Mouse (Mus musculus) embryonic facial prominence, embryonic 14.5 days (tissue): ENCODE measurements around the gene Mrpl44. TPM values are rescaled to one million over a fixed set of nuclear protein-coding genes. Genes with fewer than 3 reads are reported as not detected.
A peak's percentile ranks its signal among the peaks of the same experiment; 100 is the strongest.

Experiments
- ATAC-seq: fragments of 200-750 bp; cut with Nextera tagmentation; 2 replicates; pipeline ENCODE4 v1.8.0; 2017; ENCODE audit warnings: low read depth, moderate number of reproducible peaks, moderate TSS enrichment
- DNase-seq: peaks from one replicate; pipeline ENCODE4 v3.0.0-alpha.2; 2015; ENCODE audit warnings: low spot score
- H3K27ac ChIP-seq: fragments of 300-500 bp; sonication (generic); replicated peaks from 2 replicates; pipeline ENCODE4 v1.5.1; 2014; ENCODE audit warnings: low read depth, mild to moderate bottlenecking, low read length, moderate library complexity
- H3K27me3 ChIP-seq: fragments of 300-500 bp; sonication (generic); replicated peaks from 2 replicates; pipeline ENCODE4 v1.6.1; 2014; ENCODE audit warnings: low read length; ENCODE audit not compliant: control insufficient read depth, insufficient read depth
- H3K36me3 ChIP-seq: fragments of 300-500 bp; sonication (generic); 2 replicates; pipeline ENCODE4 v1.6.1; 2014; ENCODE audit warnings: low read length, mixed read lengths; ENCODE audit not compliant: control insufficient read depth, insufficient read depth
- H3K4me1 ChIP-seq: fragments of 300-500 bp; sonication (generic); 2 replicates; pipeline ENCODE4 v1.6.1; 2014; ENCODE audit warnings: antibody characterized with exemption, low read length; ENCODE audit not compliant: control insufficient read depth, insufficient read depth
- H3K4me2 ChIP-seq: fragments of 300-500 bp; sonication (generic); 2 replicates; pipeline ENCODE4 v1.6.1; 2014; ENCODE audit warnings: low read depth, mild to moderate bottlenecking, low read length, moderate library complexity, mixed read lengths
- H3K4me3 ChIP-seq: fragments of 300-500 bp; sonication (generic); 2 replicates; pipeline ENCODE4 v1.5.1; 2014; ENCODE audit warnings: low read depth, mild to moderate bottlenecking, low read length
- H3K9ac ChIP-seq: fragments of 300-500 bp; sonication (generic); 2 replicates; pipeline ENCODE4 v1.6.1; 2014; ENCODE audit warnings: low read depth, mild to moderate bottlenecking, low read length, moderate library complexity, mixed read lengths
- H3K9me3 ChIP-seq: fragments of 300-500 bp; sonication (generic); 2 replicates; pipeline ENCODE4 v1.6.1; 2016; ENCODE audit warnings: low read length; ENCODE audit not compliant: control insufficient read depth
- WGBS: fragments of 180-500 bp; shearing (Covaris S2); extraction: QIAGEN DNeasy Blood & Tissue Kit; methylation state at CpG from one replicate; pipeline ENCODE4 v1.1.7; 2014; 5-methylcytosine and 5-hydroxymethylcytosine counted together
- polyA plus RNA-seq: library from polyadenylated mRNA; unstranded; fragments of >200 nt; fragmentation: Nextera tagmentation; extraction: Ambion mirVana; gene quantifications from 2 replicates; pipeline ENCODE4 v1.2.1, GENCODE M21; 2014

Gene Mrpl44
- polyA plus RNA-seq, 1 experiment from 2014 or later, result 37.4 TPM

GRCm38 (mm10) chr1:79768231-79768630 is 7.6 kb upstream of the Mrpl44 start:
- WGBS, result 51% methylated on average over 1 of the region's 1 CpGs

GRCm38 (mm10) chr1:79774164-79774780 is 1.5 kb upstream of the Mrpl44 start:
- no peaks in the 10 kb centered on the region for H3K9me3 ChIP-seq
- 71% methylated on average over 4 of the region's 4 CpGs for WGBS
- DNase-seq, result no peak
- H3K4me2 ChIP-seq, result no peak overlapping the region
- no peak overlapping the region for H3K27ac ChIP-seq
- no peak overlapping the region for H3K9ac ChIP-seq
- no peaks in the 10 kb centered on the region for H3K27me3 ChIP-seq
- ATAC-seq, result no peak
- H3K36me3 ChIP-seq, result peaks cover 14% of the 10 kb centered on the region
- H3K4me3 ChIP-seq, result no peak overlapping the region
- 0 out of 2 replicates have a peak, but pooled peaks cover 3% of the 10 kb centered on the region for H3K4me1 ChIP-seq

More at GRCm38 (mm10) chr1:79768231-79768630, 7.6 kb upstream of the Mrpl44 start:
- no peak for ATAC-seq
- Histone ChIP-seq H3K9me3 (no peaks in the 10 kb centered on the region), H3K4me1 (no peaks in the 10 kb centered on the region), H3K9ac (no peak overlapping the region), H3K4me2 (no peak overlapping the region), H3K36me3 (no peaks in the 10 kb centered on the region), H3K27me3 (no peaks in the 10 kb centered on the region), H3K27ac (no peak overlapping the region), H3K4me3 (no peak overlapping the region)
- DNase-seq, result no peak

- peaks cover 47% of the 10 kb centered on the region for H3K36me3 ChIP-seq
- H3K9ac ChIP-seq, result no peak overlapping the region
- H3K4me3 ChIP-seq, result no peak overlapping the region
- ATAC-seq, result no peak
- no peaks in the 10 kb centered on the region for H3K9me3 ChIP-seq
- 83% methylated on average over 11 of the region's 11 CpGs for WGBS
- DNase-seq, result no peak
- no peak overlapping the region for H3K4me2 ChIP-seq
- H3K27ac ChIP-seq, result no peak overlapping the region
- no peaks in the 10 kb centered on the region for H3K27me3 ChIP-seq
- H3K4me1 ChIP-seq, result 0 out of 2 replicates have a peak, but pooled peaks cover 3% of the 10 kb centered on the region
These were observed 2.2 kb downstream of the Mrpl44 start for GRCm38 (mm10) chr1:79778011-79778410.

- WGBS, result 82% methylated on average over 3 of the region's 3 CpGs
- H3K36me3 ChIP-seq, result peaks cover 47% of the 10 kb centered on the region
- DNase-seq, result no peak
These were observed 6.6 kb downstream of the Mrpl44 start for GRCm38 (mm10) chr1:79782433-79782832.

GRCm38 (mm10) chr1:79786267-79786927 is 10.6 kb downstream of the Mrpl44 start:
- H3K9ac ChIP-seq, result no peak overlapping the region
- no peaks in the 10 kb centered on the region for H3K4me1 ChIP-seq
- WGBS, result 64% methylated on average over 7 of the region's 7 CpGs
- no peaks in the 10 kb centered on the region for H3K9me3 ChIP-seq
- no peaks in the 10 kb centered on the region for H3K27me3 ChIP-seq
- DNase-seq, result peak; percentile 56
- H3K36me3 ChIP-seq, result peaks cover 11% of the 10 kb centered on the region
- ATAC-seq, result no peak
- H3K4me2 ChIP-seq, result no peak overlapping the region
- H3K27ac ChIP-seq, result no peak overlapping the region
- no peak overlapping the region for H3K4me3 ChIP-seq

More at GRCm38 (mm10) chr1:79782433-79782832, 6.6 kb downstream of the Mrpl44 start:
- Histone ChIP-seq H3K4me1 (no peaks in the 10 kb centered on the region), H3K9me3 (no peaks in the 10 kb centered on the region), H3K9ac (no peak overlapping the region), H3K4me3 (no peak overlapping the region), H3K4me2 (no peak overlapping the region), H3K27ac (no peak overlapping the region), H3K27me3 (no peaks in the 10 kb centered on the region)
- ATAC-seq, result no peak

GRCm38 (mm10) chr1:79797084-79797483 is 21.3 kb downstream of the Mrpl44 start:
- H3K9me3 ChIP-seq, result no peaks in the 10 kb centered on the region
- peaks cover 49% of the 10 kb centered on the region for H3K36me3 ChIP-seq
- no peaks in the 10 kb centered on the region for H3K4me1 ChIP-seq
- H3K9ac ChIP-seq, result no peak overlapping the region
- H3K4me3 ChIP-seq, result no peak overlapping the region
- H3K4me2 ChIP-seq, result no peak overlapping the region
- WGBS, result 88% methylated on average over 3 of the region's 3 CpGs
- DNase-seq (no peak), ATAC-seq (no peak)
- H3K27me3 ChIP-seq, result no peaks in the 10 kb centered on the region
- no peak overlapping the region for H3K27ac ChIP-seq

- no peak overlapping the region for H3K4me3 ChIP-seq
- H3K9ac ChIP-seq, result no peak overlapping the region
These were observed 27.1 kb downstream of the Mrpl44 start for GRCm38 (mm10) chr1:79802858-79803427.

GRCm38 (mm10) chr1:79803614-79804013 is 27.8 kb downstream of the Mrpl44 start:
- DNase-seq, result peak; percentile 65
- Histone ChIP-seq H3K9me3 (no peaks in the 10 kb centered on the region), H3K27ac (0 out of 2 replicates have a peak overlapping the region, but pooled peaks have one; percentile 11), H3K27me3 (no peaks in the 10 kb centered on the region), H3K9ac (no peak overlapping the region), H3K4me1 (no peaks in the 10 kb centered on the region), H3K4me2 (no peak overlapping the region), H3K36me3 (peaks cover 40% of the 10 kb centered on the region), H3K4me3 (no peak overlapping the region)
- WGBS, result 73% methylated on average over 7 of the region's 7 CpGs
- peak; percentile 33; the same call in 1 of the 2 replicates for ATAC-seq

More at GRCm38 (mm10) chr1:79802858-79803427, 27.1 kb downstream of the Mrpl44 start:
- WGBS, result 63% methylated on average over 11 of the region's 11 CpGs
- no peak for ATAC-seq
- H3K4me1 ChIP-seq, result no peaks in the 10 kb centered on the region
- no peaks in the 10 kb centered on the region for H3K9me3 ChIP-seq
- no peaks in the 10 kb centered on the region for H3K27me3 ChIP-seq
- H3K36me3 ChIP-seq, result peaks cover 36% of the 10 kb centered on the region
- DNase-seq, result peak; percentile 32
- no peak overlapping the region for H3K27ac ChIP-seq
- H3K4me2 ChIP-seq, result no peak overlapping the region
